Mouse (Mus musculus): ENCODE data around the gene Dyrk3.

Dyrk3 gene

DNA sequence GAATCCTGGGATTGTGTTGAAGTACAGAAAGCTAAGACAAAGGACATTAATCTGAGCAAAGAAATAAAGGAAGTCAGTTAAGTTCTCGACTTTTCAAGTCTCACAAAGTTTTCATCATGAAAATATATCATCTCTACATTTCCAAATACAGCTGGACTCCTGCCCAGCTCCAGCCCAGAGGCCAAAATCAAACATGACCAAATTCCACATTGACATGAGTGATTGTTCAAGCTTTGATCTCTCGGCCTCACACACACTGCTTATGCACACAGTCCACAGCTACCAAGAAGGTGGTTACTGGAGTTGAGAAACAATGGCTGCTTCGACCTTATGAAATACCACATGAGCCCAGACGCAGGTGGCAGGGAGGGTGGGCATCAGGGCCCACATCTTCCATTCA lies 54.5 kb downstream of the Dyrk3 start:
- no peak for DNase-seq (ENCODE audit: low spot score)

- no peak for DNase-seq (ENCODE audit: low spot score)
Measured at GRCm38 (mm10) chr1:131083122-131083521, 55.0 kb downstream of the Dyrk3 start.

GRCm38 (mm10) chr1:131080686-131081085 lies 57.5 kb downstream of the Dyrk3 start:
- DNase-seq (ENCODE audit: low spot score): no peak

DNA sequence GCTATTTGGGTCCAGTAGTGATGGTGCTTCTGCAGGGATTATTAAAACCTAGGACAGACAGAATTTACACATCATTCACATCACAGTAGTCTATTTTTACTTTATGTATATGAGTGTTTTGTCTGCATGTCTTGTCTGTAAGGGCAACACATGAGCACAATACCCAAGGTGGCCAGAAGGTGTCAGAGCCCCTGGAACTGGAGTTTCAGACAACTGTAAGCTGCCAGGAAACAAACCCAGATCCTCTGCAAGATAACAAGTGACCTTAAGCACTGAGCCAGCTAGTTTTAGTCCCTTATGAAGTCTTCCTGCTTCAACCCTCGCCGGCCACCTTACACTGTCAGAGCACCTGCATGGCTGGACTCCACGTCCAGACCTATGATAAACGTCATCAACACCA lies 58.4 kb downstream of the Dyrk3 start:
- no peak for DNase-seq (ENCODE audit: low spot score)

- DNase-seq (ENCODE audit: low spot score): peak; percentile 50
Measured at GRCm38 (mm10) chr1:131078761-131079330, 59.3 kb downstream of the Dyrk3 start.

All from left cerebral cortex, adult 11 months (tissue).